Mouse (Mus musculus) CH12.LX (cell line): ENCODE data around the gene Nox1. TPM values are rescaled to one million over a fixed set of nuclear protein-coding genes. Genes with fewer than 3 reads are reported as not detected.

Experiments
- DNase-seq: peaks from one replicate; pipeline ENCODE4 v3.0.0-alpha.2; 2013; ENCODE audit errors: extremely low read depth
- H3K27ac ChIP-seq: 2 replicates; pipeline ENCODE4 v1.5.1; 2012; ENCODE audit warnings: low read depth, mild to moderate bottlenecking, control low read depth, moderate library complexity; ENCODE audit not compliant: insufficient read depth
- H3K27me3 ChIP-seq: replicated peaks from 2 replicates; pipeline ENCODE3; 2012; ENCODE audit warnings: inconsistent platforms
- H3K36me3 ChIP-seq, 2 experiments: replicated peaks in 1 of 2; 2 replicates each; pipeline versions ENCODE3 to v1.6.1; 2012; ENCODE audit warnings: inconsistent platforms in 1 of 2, low read length in 1 of 2, mild to moderate bottlenecking in 1 of 2, mixed read lengths in 1 of 2, moderate library complexity in 1 of 2; ENCODE audit not compliant: control insufficient read depth in 1 of 2, insufficient read depth in 1 of 2
- H3K4me1 ChIP-seq, 2 experiments: 2 replicates each; pipeline ENCODE4 v1.6.1; 2012; ENCODE audit warnings: inconsistent platforms in 1 of 2, moderate library complexity in 1 of 2; ENCODE audit not compliant: insufficient read depth in 2 of 2, control insufficient read depth in 1 of 2
- H3K4me2 ChIP-seq: 2 replicates; pipeline ENCODE4 v1.6.1; 2012; ENCODE audit warnings: low read depth, mild to moderate bottlenecking, control low read depth; ENCODE audit not compliant: poor library complexity, insufficient read depth, severe bottlenecking
- H3K4me3 ChIP-seq, 3 experiments: fragments of 150-350 bp in 1 of 3; sonication (generic) in 1 of 3; replicated peaks in 1 of 3; 2 replicates each; pipeline versions ENCODE3 to v1.5.1; 2011 to 2012; ENCODE audit warnings: low read depth in 2 of 3, low read length in 2 of 3, mild to moderate bottlenecking in 2 of 3, moderate library complexity in 2 of 3, control low read depth in 1 of 3, improper control_type of control experiment in 1 of 3, inconsistent platforms in 1 of 3, mixed read lengths in 1 of 3; ENCODE audit not compliant: poor library complexity in 1 of 3
- H3K79me2 ChIP-seq: replicated peaks from 2 replicates; pipeline ENCODE4 v1.6.1; 2012; ENCODE audit warnings: mild to moderate bottlenecking, moderate library complexity; ENCODE audit not compliant: control insufficient read depth, poor library complexity, insufficient read depth, severe bottlenecking; ENCODE audit errors: extremely low read depth
- H3K9ac ChIP-seq: 2 replicates; pipeline ENCODE4 v1.6.1; 2012; ENCODE audit warnings: low read depth, mild to moderate bottlenecking, control low read depth, moderate library complexity; ENCODE audit not compliant: insufficient read depth
- H3K9me3 ChIP-seq: replicated peaks from 2 replicates; pipeline ENCODE3; 2012; ENCODE audit warnings: low read length, inconsistent platforms, mixed read lengths
- BHLHE40 ChIP-seq: IDR thresholded peaks from 2 replicates; pipeline ENCODE4 v1.6.1; 2011; ENCODE audit warnings: mild to moderate bottlenecking, low read depth, low read length, improper control_type of control experiment
- CHD2 ChIP-seq: IDR thresholded peaks from 2 replicates; pipeline ENCODE4 v1.6.1; 2011; ENCODE audit warnings: low read length, improper control_type of control experiment
- CTCF ChIP-seq, 2 experiments: IDR thresholded peaks in 1 of 2; conservative IDR thresholded peaks in 1 of 2; 2 replicates each; pipeline ENCODE4 v1.5.1; 2011 to 2012; ENCODE audit warnings: low read depth in 2 of 2, low read length in 2 of 2, improper control_type of control experiment in 1 of 2, inconsistent platforms in 1 of 2, mild to moderate bottlenecking in 1 of 2, moderate library complexity in 1 of 2
- ELF1 ChIP-seq: IDR thresholded peaks from 2 replicates; pipeline ENCODE4 v1.6.1; 2014; ENCODE audit warnings: low read depth, mild to moderate bottlenecking, inconsistent platforms, low read length, improper control_type of control experiment
- EP300 ChIP-seq: IDR thresholded peaks from 2 replicates; pipeline ENCODE4 v1.6.1; 2011; ENCODE audit warnings: low read length, improper control_type of control experiment
- GABPA ChIP-seq: IDR thresholded peaks from 2 replicates; pipeline ENCODE4 v1.6.1; 2012; ENCODE audit warnings: low read depth, low read length, improper control_type of control experiment, inconsistent platforms; ENCODE audit not compliant: insufficient replicate concordance
- JUND ChIP-seq: conservative IDR thresholded peaks from 2 replicates; pipeline ENCODE4 v1.6.1; 2011; ENCODE audit warnings: low read depth, low read length, improper control_type of control experiment
- KAT2A ChIP-seq: IDR thresholded peaks from 2 replicates; pipeline ENCODE4 v1.6.1; 2012; ENCODE audit warnings: low read length, improper control_type of control experiment, inconsistent platforms; ENCODE audit not compliant: insufficient replicate concordance
- MAFK ChIP-seq: IDR thresholded peaks from 2 replicates; pipeline ENCODE4 v1.6.1; 2011; ENCODE audit warnings: low read length, improper control_type of control experiment; ENCODE audit not compliant: insufficient replicate concordance
- MAZ ChIP-seq: IDR thresholded peaks from 2 replicates; pipeline ENCODE4 v1.6.1; 2012; ENCODE audit warnings: low read depth, mild to moderate bottlenecking, inconsistent platforms, low read length, improper control_type of control experiment, moderate library complexity
- MXI1 ChIP-seq: IDR thresholded peaks from 2 replicates; pipeline ENCODE4 v1.6.1; 2011; ENCODE audit warnings: mild to moderate bottlenecking, low read depth, low read length, improper control_type of control experiment
- NELFE ChIP-seq: IDR thresholded peaks from 2 replicates; pipeline ENCODE4 v1.6.1; 2011; ENCODE audit warnings: low read depth, low read length, improper control_type of control experiment
- POLR2A ChIP-seq: IDR thresholded peaks from 2 replicates; pipeline ENCODE4 v1.6.1; 2011; ENCODE audit warnings: low read depth, mild to moderate bottlenecking, improper control_type of control experiment, low read length
- RAD21 ChIP-seq: IDR thresholded peaks from 2 replicates; pipeline ENCODE4 v1.6.1; 2011; ENCODE audit warnings: low read depth, mild to moderate bottlenecking, low read length, improper control_type of control experiment, moderate library complexity
- RCOR1 ChIP-seq: conservative IDR thresholded peaks from 2 replicates; pipeline ENCODE4 v1.6.1; 2012; ENCODE audit warnings: low read depth, mild to moderate bottlenecking, inconsistent platforms, low read length, improper control_type of control experiment
- SIN3A ChIP-seq: IDR thresholded peaks from 2 replicates; pipeline ENCODE4 v1.6.1; 2012; ENCODE audit warnings: low read length, improper control_type of control experiment, inconsistent platforms
- TBP ChIP-seq: conservative IDR thresholded peaks from 2 replicates; pipeline ENCODE4 v1.6.1; 2011; ENCODE audit warnings: low read depth, low read length, improper control_type of control experiment
- TCF12 ChIP-seq: IDR thresholded peaks from 2 replicates; pipeline ENCODE4 v1.6.1; 2014; ENCODE audit warnings: low read depth, mild to moderate bottlenecking, inconsistent platforms, low read length, improper control_type of control experiment
- USF2 ChIP-seq: conservative IDR thresholded peaks from 2 replicates; pipeline ENCODE4 v1.6.1; 2011; ENCODE audit warnings: low read depth, low read length, improper control_type of control experiment
- ZKSCAN1 ChIP-seq: IDR thresholded peaks from 2 replicates; pipeline ENCODE4 v1.6.1; 2012; ENCODE audit warnings: low read depth, inconsistent platforms, low read length, improper control_type of control experiment, borderline replicate concordance
- ZNF384 ChIP-seq: IDR thresholded peaks from 2 replicates; pipeline ENCODE4 v1.6.1; 2012; ENCODE audit warnings: low read depth, low read length, improper control_type of control experiment, inconsistent platforms
- dilution Hi-C: fragments of 300-500 bp; cut with MboI; formaldehyde crosslinking; loops from 2 replicates; pipeline ENCODE4 v1.14.3; 2020; ENCODE audit warnings: low sequenced_read_pairs; ENCODE audit not compliant: extremely low pct_unique_long_range_greater_than_20kb, extremely low pct_ligation_motif_present
- in situ Hi-C: fragments of 300-500 bp; cut with MboI; formaldehyde crosslinking; loops from 3 replicates; pipeline ENCODE4 v1.14.3; 2019; ENCODE audit warnings: low sequenced_read_pairs, low pct_ligation_motif_present, low pct_unique_long_range_greater_than_20kb, mixed read lengths
- polyA plus RNA-seq: library from polyadenylated mRNA; unstranded; fragments of >175 nt; gene quantifications from 2 replicates; pipeline ENCODE4 v1.2.1, GENCODE M21; 2012; ENCODE audit warnings: low read depth; ENCODE audit not compliant: insufficient read length
- total RNA-seq, 2 experiments: library from RNA; depleted of rRNA; stranded (reverse); fragments of 300-350 nt in 1 of 2; fragments of >200 nt in 1 of 2; gene quantifications; 2 replicates each; pipeline ENCODE4 v1.2.3; 2012 to 2014

Gene Nox1
- total and polyA plus RNA-seq, 3 experiments = 0.04 to 0.77 (median 0.47) TPM

DNA sequence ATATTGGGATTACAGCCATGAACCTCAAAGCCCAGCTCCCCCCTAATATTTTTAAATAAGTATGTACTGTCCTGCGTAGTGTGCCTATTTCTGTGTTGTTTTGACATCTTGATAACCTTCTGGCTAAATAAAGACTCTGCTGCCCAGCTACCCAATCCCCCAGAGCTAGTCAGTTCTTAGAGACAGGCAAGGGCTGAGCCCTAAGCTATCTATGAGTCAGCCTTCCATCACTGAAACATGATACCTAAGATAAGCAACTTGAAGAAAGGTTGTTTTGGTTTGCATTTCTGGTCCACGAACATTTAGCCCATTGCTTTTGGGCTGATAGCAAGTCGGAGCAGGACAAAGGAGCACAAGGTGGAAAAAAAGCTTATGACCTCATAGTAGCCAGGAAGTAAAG, 1.1 kb downstream of the Nox1 start:
- Histone ChIP-seq H3K27ac (no peak overlapping the region), H3K27me3 (no peaks in the 10 kb centered on the region), H3K9me3 (no peaks in the 10 kb centered on the region), H3K36me3 (peaks cover 35 to 56% of the 10 kb centered on the region in 2 experiments), H3K79me2 (no peaks in the 10 kb centered on the region), H3K4me2 (no peak overlapping the region), H3K4me1 (no peaks in the 10 kb centered on the region), H3K9ac (no peak overlapping the region), H3K4me3 (no peak overlapping the region)
- in situ Hi-C loops = loop anchor here (10.0 kb wide), 1 partner anchor 86 kb away; no protein-coding TSS in a partner anchor
- no peak for TF ChIP-seq CHD2
- no peak for TF ChIP-seq EP300
- no peak for TF ChIP-seq MAZ
- TF ChIP-seq ELF1 = no peak
- TF ChIP-seq SIN3A = no peak
- no peak for TF ChIP-seq TBP
- no peak for TF ChIP-seq RCOR1
- TF ChIP-seq TCF12 = no peak
- DNase-seq = no peak
- dilution Hi-C loops = no loop called here

DNA sequence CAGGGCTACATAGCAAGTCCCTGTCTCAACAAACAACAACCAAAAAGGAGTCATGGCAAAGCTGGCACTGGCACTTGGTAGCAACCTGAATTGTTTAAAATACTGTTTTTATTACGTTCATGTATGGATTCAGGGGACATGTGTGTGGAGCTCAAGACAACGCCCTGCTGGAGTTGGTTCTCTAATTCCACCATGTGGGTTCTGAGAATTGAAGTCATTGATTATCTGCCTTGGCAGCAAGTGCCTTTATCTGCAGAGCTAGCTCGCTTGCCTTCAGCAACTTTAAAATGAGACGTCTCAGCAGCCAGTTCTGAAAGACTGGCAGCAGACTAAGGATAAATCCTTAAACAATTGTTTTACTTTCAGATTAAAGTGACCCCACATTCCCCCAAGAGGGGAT, 3.6 kb downstream of the Nox1 start:
- H3K27ac ChIP-seq = no peak overlapping the region
- no peak overlapping the region for H3K4me3 ChIP-seq
- no peaks in the 10 kb centered on the region for H3K4me1 ChIP-seq
- H3K4me2 ChIP-seq = no peak overlapping the region
- dilution Hi-C loops (no loop called here), in situ Hi-C loops (no loop called here)
- H3K79me2 ChIP-seq = no peaks in the 10 kb centered on the region
- no peak for TF ChIP-seq KAT2A
- no peak for TF ChIP-seq BHLHE40
- no peak for DNase-seq
- no peak overlapping the region for H3K9ac ChIP-seq
- peaks cover 21 to 38% of the 10 kb centered on the region in 2 experiments for H3K36me3 ChIP-seq
- H3K9me3 ChIP-seq = no peaks in the 10 kb centered on the region
- H3K27me3 ChIP-seq = no peaks in the 10 kb centered on the region

DNA sequence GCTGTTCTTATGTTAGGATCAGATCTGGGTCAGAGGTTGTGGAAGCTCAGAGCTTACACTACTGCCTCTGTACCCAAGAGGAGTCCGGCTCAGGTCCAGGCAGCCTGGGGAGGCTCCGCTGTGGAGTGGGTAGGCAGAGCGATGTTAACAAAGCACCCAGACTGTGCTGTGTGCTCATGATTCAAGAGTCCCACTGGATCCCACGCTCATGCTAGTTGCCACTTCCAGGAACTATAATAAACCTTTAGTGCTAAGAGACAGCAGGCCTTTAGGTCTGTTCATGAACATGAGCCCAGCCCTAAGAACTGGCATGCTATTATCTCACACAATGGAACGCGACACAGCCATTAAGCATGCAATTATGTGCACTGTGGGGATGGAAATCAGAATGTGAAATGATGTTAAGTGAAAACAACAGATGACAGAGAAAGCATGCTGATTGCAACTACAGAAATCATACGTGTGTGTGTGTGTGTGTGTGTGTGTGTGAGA, 10.6 kb downstream of the Nox1 start:
- in situ Hi-C loops = no loop called here
- no peak overlapping the region for H3K9ac ChIP-seq
- DNase-seq = no peak
- H3K27ac ChIP-seq = no peak overlapping the region
- no peaks in the 10 kb centered on the region for H3K27me3 ChIP-seq
- H3K36me3 ChIP-seq = peaks cover 3 to 25% of the 10 kb centered on the region in 2 experiments
- TF ChIP-seq MAZ (no peak), ZKSCAN1 (no peak), ZNF384 (no peak), USF2 (no peak), MXI1 (no peak), POLR2A (no peak), CTCF (conservative IDR thresholded peaks at IDR 0.05 in 1 of 2, IDR thresholded peaks at IDR 0.05 in 1 of 2; ENCODE audit: low read depth in 2 of 2, low read length in 2 of 2) (no peak), RAD21 (no peak), MAFK (no peak), SIN3A (no peak), TCF12 (no peak), NELFE (no peak), GABPA (no peak), JUND (no peak), EP300 (no peak)
- H3K79me2 ChIP-seq = no peaks in the 10 kb centered on the region
- no peaks in the 10 kb centered on the region for H3K4me1 ChIP-seq
- H3K4me2 ChIP-seq = no peak overlapping the region
- no peak overlapping the region for H3K4me3 ChIP-seq
- no peaks in the 10 kb centered on the region for H3K9me3 ChIP-seq
- dilution Hi-C loops = no loop called here
